Mouse (Mus musculus) liver, embryonic 14.5 days (tissue): Measurements from ENCODE around the gene Gm266. TPM values are rescaled to one million over a fixed set of nuclear protein-coding genes. Genes with fewer than 3 reads are reported as not detected.

ENCODE experiments used
- ATAC-seq: fragments of 200-750 bp; cut with Nextera tagmentation; 2 replicates; pipeline ENCODE4 v1.8.0; 2017; ENCODE audit warnings: moderate number of reproducible peaks, mild to moderate bottlenecking, moderate library complexity; ENCODE audit not compliant: insufficient read depth
- DNase-seq, 3 experiments: peaks; one replicate each; pipeline ENCODE4 v3.0.0-alpha.2; 2012 to 2013; ENCODE audit warnings: low read depth in 3 of 3, low spot score in 3 of 3
- H3K27ac ChIP-seq: fragments of 300-500 bp; sonication (generic); 2 replicates; pipeline ENCODE4 v1.5.1; 2014; ENCODE audit warnings: moderate library complexity, mild to moderate bottlenecking, control low read depth, inconsistent platforms
- H3K27me3 ChIP-seq: fragments of 300-500 bp; sonication (generic); 2 replicates; pipeline ENCODE4 v1.6.1; 2014; ENCODE audit warnings: mild to moderate bottlenecking, low read length, moderate library complexity; ENCODE audit not compliant: control insufficient read depth, insufficient read depth
- H3K36me3 ChIP-seq: fragments of 300-500 bp; sonication (generic); replicated peaks from 2 replicates; pipeline ENCODE4 v1.6.1; 2014; ENCODE audit warnings: low read depth; ENCODE audit not compliant: control insufficient read depth, insufficient read depth
- H3K4me1 ChIP-seq, 2 experiments: fragments of 200-500 bp in 1 of 2; fragments of 300-500 bp in 1 of 2; sonication (generic) in 1 of 2; replicated peaks; 2 replicates each; pipeline ENCODE4 v1.6.1; 2012 to 2014; ENCODE audit warnings: antibody characterized with exemption in 1 of 2, inconsistent platforms in 1 of 2, low read length in 1 of 2; ENCODE audit not compliant: control insufficient read depth in 2 of 2, insufficient read depth in 2 of 2
- H3K4me2 ChIP-seq: fragments of 300-500 bp; sonication (generic); 2 replicates; pipeline ENCODE4 v1.6.1; 2014; ENCODE audit warnings: low read depth, mild to moderate bottlenecking, control low read depth, moderate library complexity
- H3K4me3 ChIP-seq, 2 experiments: fragments of 200-500 bp in 1 of 2; fragments of 300-500 bp in 1 of 2; sonication (generic) in 1 of 2; 2 replicates each; pipeline ENCODE4 v1.5.1; 2012 to 2014; ENCODE audit warnings: low read depth in 2 of 2, low read length in 2 of 2, mild to moderate bottlenecking in 2 of 2, control low read depth in 1 of 2, inconsistent platforms in 1 of 2, moderate library complexity in 1 of 2; ENCODE audit not compliant: insufficient read depth in 1 of 2
- H3K9ac ChIP-seq: fragments of 300-500 bp; sonication (generic); replicated peaks from 2 replicates; pipeline ENCODE4 v1.6.1; 2014; ENCODE audit warnings: mild to moderate bottlenecking, control low read depth, moderate library complexity
- H3K9me3 ChIP-seq: fragments of 300-500 bp; sonication (generic); 2 replicates; pipeline ENCODE4 v1.6.1; 2016; ENCODE audit warnings: low read length, mixed read lengths; ENCODE audit not compliant: control insufficient read depth
- CTCF ChIP-seq: IDR thresholded peaks from 2 replicates; pipeline ENCODE4 v1.5.1; 2016; ENCODE audit warnings: antibody characterized with exemption, low read depth, control low read depth
- EP300 ChIP-seq: IDR thresholded peaks from 2 replicates; pipeline ENCODE4 v1.6.1; 2016; ENCODE audit warnings: antibody characterized with exemption, low read depth
- WGBS: fragments of 180-500 bp; shearing (Covaris S2); extraction: QIAGEN DNeasy Blood & Tissue Kit; methylation state at CpG from one replicate; pipeline ENCODE4 v1.1.7; 2014; ENCODE audit not compliant: insufficient replicate concordance; 5-methylcytosine and 5-hydroxymethylcytosine counted together
- polyA plus RNA-seq, 2 experiments: library from polyadenylated mRNA; depleted of rRNA in 1 of 2; stranded (reverse) in 1 of 2; unstranded in 1 of 2; fragments of >200 nt; fragmentation: Nextera tagmentation in 1 of 2; extraction: Ambion mirVana in 1 of 2; gene quantifications; 2 replicates each; pipeline versions ENCODE4 v1.2.1 to v1.2.3; 2012 to 2014

Gm266 gene
- polyA plus RNA-seq, 2 experiments: 0.42 to 0.61 TPM

GRCm38 (mm10) chr12:111454021-111454420, 31.6 kb downstream of the Gm266 start:
- no peak overlapping the region for H3K4me3 ChIP-seq
- H3K36me3 ChIP-seq: peaks cover 59% of the 10 kb centered on the region
- ATAC-seq (no peak), DNase-seq (no peak)
- H3K4me1 ChIP-seq: peaks cover 0 to 2% of the 10 kb centered on the region in 2 experiments; a peak in 1 of 4 replicates
- no peaks in the 10 kb centered on the region for H3K9me3 ChIP-seq
- H3K4me2 ChIP-seq: no peak overlapping the region
- no peak overlapping the region for H3K9ac ChIP-seq
- no peaks in the 10 kb centered on the region; the same call in 1 of the 2 replicates for H3K27me3 ChIP-seq
- WGBS: 55% methylated on average over 4 of the region's 4 CpGs
- TF ChIP-seq CTCF: 0 out of 2 replicates have a peak, but pooled peaks have one; percentile 6
- no peak for TF ChIP-seq EP300
- H3K27ac ChIP-seq: no peak overlapping the region

GRCm38 (mm10) chr12:111451561-111451960, 34.1 kb downstream of the Gm266 start:
- Histone ChIP-seq H3K4me1 (peaks cover 0 to 5% of the 10 kb centered on the region in 2 experiments; a peak in 2 of 4 replicates), H3K9ac (no peak overlapping the region), H3K4me3 (no peak overlapping the region), H3K27ac (no peak overlapping the region), H3K27me3 (no peaks in the 10 kb centered on the region; the same call in 1 of the 2 replicates), H3K4me2 (no peak overlapping the region), H3K9me3 (no peaks in the 10 kb centered on the region), H3K36me3 (peaks cover 83% of the 10 kb centered on the region)
- TF ChIP-seq CTCF (no peak), EP300 (no peak)
- ATAC-seq (no peak), DNase-seq (no peak)
- 85% methylated on average over 7 of the region's 7 CpGs for WGBS

- Histone ChIP-seq H3K9me3 (no peaks in the 10 kb centered on the region), H3K4me1 (peaks cover 7 to 12% of the 10 kb centered on the region in 2 experiments), H3K9ac (no peak overlapping the region), H3K36me3 (peaks cover 95% of the 10 kb centered on the region), H3K27me3 (no peaks in the 10 kb centered on the region; the same call in 1 of the 2 replicates), H3K27ac (no peak overlapping the region), H3K4me2 (no peak overlapping the region), H3K4me3 (no peak overlapping the region)
- 74% methylated on average over 6 of the region's 6 CpGs for WGBS
- no peak for ATAC-seq
- no peak for TF ChIP-seq EP300
- TF ChIP-seq CTCF: no peak
- no peak for DNase-seq
These were observed 35.3 kb downstream of the Gm266 start for GRCm38 (mm10) chr12:111450359-111450758.

DNA sequence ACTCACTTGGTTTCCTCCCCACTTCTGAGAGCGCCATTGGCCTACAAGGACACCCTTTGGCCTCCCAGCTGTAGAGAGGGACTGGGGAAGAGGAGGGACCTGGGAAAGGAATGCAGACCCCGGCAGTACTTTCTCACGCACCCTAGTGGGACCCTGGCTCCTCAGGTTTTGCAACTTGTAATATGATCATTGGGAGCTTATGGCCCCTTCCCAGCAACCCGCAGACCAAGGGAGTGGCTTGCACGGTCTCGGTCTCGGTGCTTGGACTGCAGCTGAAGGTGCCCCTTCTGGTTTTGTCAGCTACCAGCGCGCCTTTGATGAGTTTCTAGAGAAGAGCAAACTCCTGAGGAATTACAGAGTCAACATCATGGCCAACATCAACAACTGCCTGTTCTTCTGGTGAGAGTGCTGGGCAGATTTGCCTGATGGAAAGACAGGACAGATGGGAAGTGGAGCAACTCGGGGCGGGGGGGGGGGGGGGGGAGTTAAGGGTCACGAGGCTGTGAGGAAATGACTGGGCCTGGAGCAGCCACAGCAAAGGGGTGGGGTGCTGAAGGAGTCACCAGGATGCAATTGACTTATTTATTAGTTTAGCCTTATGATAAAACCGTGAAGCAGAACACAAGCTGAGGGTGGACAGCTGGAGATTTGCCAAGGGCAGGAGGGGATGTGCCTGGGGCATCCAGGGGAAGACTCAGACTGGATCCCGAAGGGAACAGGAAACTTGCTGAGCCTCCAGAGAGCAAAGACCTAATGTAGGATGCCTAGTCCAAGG, 36.5 kb downstream of the Gm266 start:
- H3K4me1 ChIP-seq: peaks cover 12 to 22% of the 10 kb centered on the region in 2 experiments
- H3K36me3 ChIP-seq: peaks cover 95% of the 10 kb centered on the region
- H3K27ac ChIP-seq: no peak overlapping the region
- no peaks in the 10 kb centered on the region for H3K9me3 ChIP-seq
- no peak for DNase-seq
- no peak overlapping the region for H3K9ac ChIP-seq
- H3K27me3 ChIP-seq: no peaks in the 10 kb centered on the region
- H3K4me3 ChIP-seq: no peak overlapping the region
- no peak overlapping the region for H3K4me2 ChIP-seq
- ATAC-seq: no peak
- WGBS: 59% methylated on average over 14 of the region's 14 CpGs
- TF ChIP-seq EP300 (no peak), CTCF (no peak)

GRCm38 (mm10) chr12:111447898-111448760, 37.5 kb downstream of the Gm266 start:
- Histone ChIP-seq H3K27me3 (no peaks in the 10 kb centered on the region), H3K9ac (no peak overlapping the region), H3K36me3 (peaks cover 85% of the 10 kb centered on the region), H3K4me2 (no peak overlapping the region), H3K27ac (no peak overlapping the region), H3K9me3 (no peaks in the 10 kb centered on the region), H3K4me1 (peaks cover 12 to 24% of the 10 kb centered on the region in 2 experiments), H3K4me3 (no peak overlapping the region)
- no peak for DNase-seq
- no peak for ATAC-seq
- 84% methylated on average over 22 of the region's 22 CpGs for WGBS
- TF ChIP-seq EP300 (no peak), CTCF (no peak)
